21 mouse cellular contexts compared by ENCODE assay signal in the genomic region with DNA sequence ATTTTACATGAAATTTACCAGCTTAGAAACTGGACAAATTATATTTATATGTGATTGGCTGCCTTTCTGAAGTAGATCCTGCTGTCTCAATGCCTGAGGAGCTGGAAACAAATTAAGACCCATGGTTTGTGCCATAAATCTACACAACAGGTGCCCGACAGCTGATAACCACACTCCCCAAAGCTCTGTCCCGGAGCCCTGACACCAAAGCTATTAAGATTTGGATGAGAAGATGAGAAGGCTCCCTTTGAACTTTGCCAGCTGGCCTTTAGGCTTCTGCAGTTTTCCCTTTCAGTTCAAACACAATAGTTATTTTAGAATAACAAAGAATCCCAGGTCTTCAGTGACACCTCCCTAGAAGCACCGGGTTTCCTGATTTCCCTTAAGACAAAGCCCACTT.
DNase-seq lines count a peak whose midpoint lies in the region; ATAC-seq and TF ChIP-seq lines count a peak whose summit lies in the region.
"Had no signal": no experiment of that assay in that cellular context is flagged by ENCODE, and none has a peak within 500 bp of the region (broad histone marks: within the 10 kb centered on the region; RNA-seq: fewer than 3 reads in every experiment).

No protein-coding gene starts in this region.

- H3K27ac ChIP-seq in embryonic facial prominence, embryonic 14.5 days (replicated peaks; ENCODE audit: low read depth, low read length) = no peak overlapping the region
- no peak overlapping the region for H3K27ac ChIP-seq in embryonic facial prominence, embryonic 10.5 days (replicated peaks)
- no peak overlapping the region for H3K27ac ChIP-seq in kidney, embryonic 15.5 days
- H3K27ac ChIP-seq: embryonic facial prominence, embryonic 12.5 days; forebrain, embryonic 12.5 days; heart, adult 2 months; heart, embryonic 15.5 days; hindbrain, embryonic 10.5 days; hindbrain, embryonic 14.5 days had no signal

- H3K4me2 ChIP-seq in embryonic facial prominence, embryonic 14.5 days (ENCODE audit: low read depth, low read length) = no peak overlapping the region
- no peak overlapping the region for H3K4me2 ChIP-seq in kidney, embryonic 15.5 days
- H3K4me2 ChIP-seq in myocyte (ENCODE audit: low read depth) = peak overlapping the region; percentile 29
- H3K4me2 ChIP-seq: embryonic facial prominence, embryonic 12.5 days; forebrain, embryonic 12.5 days; heart, embryonic 11.5 days; heart, embryonic 15.5 days; hindbrain, embryonic 14.5 days had no signal

- 21% methylated on average over 3 of the region's 3 CpGs for WGBS in embryonic facial prominence, embryonic 14.5 days
- WGBS in embryonic facial prominence, embryonic 10.5 days = 16% methylated on average over 3 of the region's 3 CpGs
- 4% methylated on average over 3 of the region's 3 CpGs for WGBS in kidney, embryonic 15.5 days

- H3K9me3 ChIP-seq in embryonic facial prominence, embryonic 14.5 days (ENCODE audit: control insufficient read depth, low read length) = no peaks in the 10 kb centered on the region
- H3K9me3 ChIP-seq in embryonic facial prominence, embryonic 10.5 days = no peaks in the 10 kb centered on the region
- no peaks in the 10 kb centered on the region for H3K9me3 ChIP-seq in kidney, embryonic 15.5 days (replicated peaks)
- H3K9me3 ChIP-seq: embryonic facial prominence, embryonic 12.5 days; forebrain, embryonic 12.5 days; heart, embryonic 15.5 days; hindbrain, embryonic 10.5 days had no signal

- no peak for TF ChIP-seq POLR2A in myocyte (IDR thresholded peaks at IDR 0.05; ENCODE audit: insufficient read length, low read depth)

- no peaks in the 10 kb centered on the region for H3K79me2 ChIP-seq in myocyte (ENCODE audit: control insufficient read depth, insufficient read depth)

- no peak overlapping the region for H3ac ChIP-seq in myocyte (ENCODE audit: control insufficient read depth, insufficient read length)

- no peak overlapping the region for H3K9ac ChIP-seq in embryonic facial prominence, embryonic 14.5 days (ENCODE audit: low read depth, low read length)
- H3K9ac ChIP-seq in kidney, embryonic 15.5 days = no peak overlapping the region
- H3K9ac ChIP-seq: embryonic facial prominence, embryonic 12.5 days; forebrain, embryonic 12.5 days; heart, embryonic 15.5 days; hindbrain, embryonic 14.5 days had no signal

- no peaks in the 10 kb centered on the region for H3K27me3 ChIP-seq in embryonic facial prominence, embryonic 14.5 days (replicated peaks; ENCODE audit: control insufficient read depth, insufficient read depth, low read length)
- no peaks in the 10 kb centered on the region for H3K27me3 ChIP-seq in embryonic facial prominence, embryonic 10.5 days (replicated peaks; ENCODE audit: low read depth, poor library complexity, severe bottlenecking)
- H3K27me3 ChIP-seq in kidney, embryonic 15.5 days = no peaks in the 10 kb centered on the region; the same call in 1 of the 2 replicates
- H3K27me3 ChIP-seq in myocyte (ENCODE audit: control insufficient read depth, insufficient read depth, insufficient read length) = no peaks in the 10 kb centered on the region
- H3K27me3 ChIP-seq: embryonic facial prominence, embryonic 12.5 days; heart, embryonic 15.5 days had no signal

- no peak overlapping the region for H3K4me3 ChIP-seq in embryonic facial prominence, embryonic 14.5 days (ENCODE audit: low read depth, low read length)
- H3K4me3 ChIP-seq in embryonic facial prominence, embryonic 10.5 days = no peak overlapping the region
- H3K4me3 ChIP-seq in kidney, embryonic 15.5 days (replicated peaks) = no peak overlapping the region
- H3K4me3 ChIP-seq in myocyte = no peak overlapping the region
- H3K4me3 ChIP-seq: embryonic facial prominence, embryonic 12.5 days; forebrain, embryonic 12.5 days; heart, adult 2 months; heart, embryonic 15.5 days; hindbrain, embryonic 10.5 days had no signal

- H3K36me3 ChIP-seq in embryonic facial prominence, embryonic 14.5 days (ENCODE audit: control insufficient read depth, insufficient read depth, low read length) = no peaks in the 10 kb centered on the region
- H3K36me3 ChIP-seq in embryonic facial prominence, embryonic 10.5 days (replicated peaks) = no peaks in the 10 kb centered on the region
- no peaks in the 10 kb centered on the region for H3K36me3 ChIP-seq in kidney, embryonic 15.5 days
- H3K36me3 ChIP-seq in myocyte (ENCODE audit: control insufficient read depth, insufficient read depth) = no peaks in the 10 kb centered on the region
- H3K36me3 ChIP-seq: embryonic facial prominence, embryonic 12.5 days; forebrain, embryonic 12.5 days; heart, embryonic 15.5 days; hindbrain, embryonic 10.5 days had no signal

- peak; percentile 63 for DNase-seq in embryonic facial prominence, embryonic 14.5 days (ENCODE audit: low spot score)
- no peak for DNase-seq in embryonic facial prominence, embryonic 10.5 days (ENCODE audit: low spot score)
- DNase-seq in kidney, adult 8-10 months = no peak
- peak; percentile 49 for DNase-seq in ES-CJ7 (ENCODE audit: low read depth, low spot score)
- no peak for DNase-seq in cerebellum, adult 11 months
- DNase-seq: cerebellum, adult 11-12 months; cerebellum, adult 9-11 months; cerebellum, postnatal 36 days; embryo, embryonic 11 days; heart, adult 2 months; heart, postnatal 14 days had no signal

- H3K4me1 ChIP-seq in embryonic facial prominence, embryonic 14.5 days (ENCODE audit: control insufficient read depth, insufficient read depth, low read length) = peaks cover 6% of the 10 kb centered on the region
- H3K4me1 ChIP-seq in embryonic facial prominence, embryonic 10.5 days = peaks cover 38% of the 10 kb centered on the region
- H3K4me1 ChIP-seq in kidney, embryonic 15.5 days = peaks cover 46% of the 10 kb centered on the region

- ATAC-seq in embryonic facial prominence, embryonic 14.5 days (ENCODE audit: low read depth) = no peak
- 0 out of 2 replicates have a peak, but pooled peaks have one; percentile 43 for ATAC-seq in kidney, embryonic 15.5 days (replicated peaks; ENCODE audit: low FRiP score)
- ATAC-seq: forebrain, embryonic 16.5 days; intestine, embryonic 16.5 days had no signal

TF ChIP-seq in myocyte, 11 proteins besides CTCF, POLR2A, EP300 and RAD21:
- TF ChIP-seq MYOD1 (IDR thresholded peaks at IDR 0.05; ENCODE audit: control insufficient read depth in 1 of 3, insufficient read length in 2 of 3, low read depth in 2 of 3) (peak in 1 of 3 experiments; percentile 63), E2F4 (IDR thresholded peaks at IDR 0.05; ENCODE audit: insufficient read depth) (no peak)
TF ChIP-seq in myocyte: peak in this region for 1.

Comparison
In these comparisons a context has a peak if more than half of its experiments do, and no peak if none do; other contexts are left out.
1. DNase-seq: peak in embryonic facial prominence, embryonic 14.5 days (single experiment) and ES-CJ7 (single experiment); none in embryonic facial prominence, embryonic 10.5 days (single experiment), kidney, adult 8-10 months (0 of 2) and cerebellum, adult 11 months (single experiment).